Mouse (Mus musculus) kidney, postnatal 14 days (tissue): ENCODE measurements around the gene Atp4a.

Experiments used
- DNase-seq: peaks from one replicate; pipeline ENCODE4 v3.0.0; 2022; ENCODE audit warnings: mixed read lengths

Gene Atp4a

GRCm38 (mm10) chr7:30711942-30712341, at the start of gene Atp4a:
TSS of gene Atp4a (plus strand) at chr7:30712209.
- peak; percentile 24 for DNase-seq

GRCm38 (mm10) chr7:30664529-30665200, 47.3 kb upstream of the Atp4a start, which contains the start of gene Haus5:
TSS of gene Haus5 (minus strand) at chr7:30664994.
- DNase-seq, result peak; percentile 94

GRCm38 (mm10) chr7:30665321-30665720, 46.7 kb upstream of the Atp4a start:
- DNase-seq, result no peak

GRCm38 (mm10) chr7:30669229-30669628, 42.8 kb upstream of the Atp4a start:
- DNase-seq, result no peak

GRCm38 (mm10) chr7:30671480-30671879, 40.5 kb upstream of the Atp4a start, which contains the start of gene Pmis2:
TSS of gene Pmis2 (minus strand) at chr7:30671605.
- no peak for DNase-seq

- DNase-seq, result no peak
These were observed 33.6 kb upstream of the Atp4a start for GRCm38 (mm10) chr7:30678263-30678975.

GRCm38 (mm10) chr7:30681897-30682296, 30.1 kb upstream of the Atp4a start:
- no peak for DNase-seq

- DNase-seq, result no peak
These were observed 28.6 kb upstream of the Atp4a start for GRCm38 (mm10) chr7:30683425-30683824.

- no peak for DNase-seq
These were observed 23.7 kb upstream of the Atp4a start for GRCm38 (mm10) chr7:30688325-30688724.

- DNase-seq, result no peak
These were observed 13.9 kb upstream of the Atp4a start for GRCm38 (mm10) chr7:30698101-30698500.

GRCm38 (mm10) chr7:30698589-30698988, 13.4 kb upstream of the Atp4a start, which contains the start of gene 2200002J24Rik:
TSS of gene 2200002J24Rik (plus strand) at chr7:30698926.
- DNase-seq, result peak; percentile 20

GRCm38 (mm10) chr7:30706214-30706882, 5.7 kb upstream of the Atp4a start:
- no peak for DNase-seq

- no peak for DNase-seq
These were observed 4.6 kb upstream of the Atp4a start for GRCm38 (mm10) chr7:30707441-30707840.

GRCm38 (mm10) chr7:30717006-30717715, 5.2 kb downstream of the Atp4a start:
- DNase-seq, result peak; percentile 61

- DNase-seq, result no peak
These were observed 5.7 kb downstream of the Atp4a start for GRCm38 (mm10) chr7:30717716-30718046.

GRCm38 (mm10) chr7:30719669-30720068, 7.7 kb downstream of the Atp4a start:
- DNase-seq, result no peak

- DNase-seq, result no peak
These were observed 9.3 kb downstream of the Atp4a start for GRCm38 (mm10) chr7:30721286-30721685.

GRCm38 (mm10) chr7:30723274-30723953, 11.4 kb downstream of the Atp4a start:
- DNase-seq, result no peak

- no peak for DNase-seq
These were observed 16.2 kb downstream of the Atp4a start for GRCm38 (mm10) chr7:30728214-30728613.

GRCm38 (mm10) chr7:30728739-30729395, 16.9 kb downstream of the Atp4a start:
- no peak for DNase-seq

- DNase-seq, result peak; percentile 98
These were observed 17.5 kb downstream of the Atp4a start, which contains the start of gene Tmem147 for GRCm38 (mm10) chr7:30729396-30730063. TSS of gene Tmem147 (minus strand) at chr7:30729540.
